Mouse (Mus musculus): Measurements from ENCODE around the gene Snrpd3.
"Not testable (repeated sequence)": the region's sequence is repeated elsewhere in the genome, so short reads cannot be mapped to it uniquely, and the experiment has no call there.

Gene Snrpd3

DNA sequence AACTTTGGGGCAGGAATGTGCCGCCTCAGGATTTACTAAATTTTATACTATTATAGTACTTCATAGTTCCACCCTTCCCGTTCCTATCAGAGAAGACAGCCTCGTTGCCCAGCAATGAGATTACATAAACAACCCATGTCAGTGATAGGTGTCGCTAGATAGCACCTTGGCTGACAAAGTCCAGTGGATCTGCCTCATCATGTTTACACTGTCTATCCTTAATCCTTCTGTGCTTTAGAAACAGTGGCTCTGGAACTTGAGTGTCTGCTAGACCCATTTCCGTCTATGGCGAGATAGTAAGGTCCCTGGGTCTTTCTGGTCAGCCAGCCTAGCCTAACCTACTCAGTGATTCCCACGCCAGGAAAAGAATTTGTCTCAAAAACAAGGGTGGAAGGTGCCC is 17.0 kb upstream of the Snrpd3 start:
- in situ Hi-C loops (cut with MboI) = no loop called here

DNA sequence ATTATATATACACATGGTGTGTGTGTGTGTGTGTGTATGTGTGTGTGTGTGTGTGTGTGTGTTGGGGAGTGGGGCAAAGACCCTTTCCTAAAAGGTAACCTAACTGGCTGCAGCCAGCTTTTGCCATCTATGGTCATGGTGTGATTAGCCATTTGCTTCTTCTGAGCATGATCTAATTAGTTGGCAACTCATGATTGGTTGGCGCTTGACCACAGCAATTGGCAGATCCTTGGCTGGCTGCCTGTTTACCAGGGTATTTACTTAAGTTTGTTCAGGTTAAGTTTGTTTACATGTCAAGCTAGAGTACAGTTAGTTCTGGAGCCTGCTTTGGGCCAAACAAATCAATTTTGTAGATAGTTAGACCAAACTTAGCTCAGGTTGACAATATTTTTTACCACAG is 15.7 kb upstream of the Snrpd3 start:
- in situ Hi-C loops (cut with MboI) = no loop called here

DNA sequence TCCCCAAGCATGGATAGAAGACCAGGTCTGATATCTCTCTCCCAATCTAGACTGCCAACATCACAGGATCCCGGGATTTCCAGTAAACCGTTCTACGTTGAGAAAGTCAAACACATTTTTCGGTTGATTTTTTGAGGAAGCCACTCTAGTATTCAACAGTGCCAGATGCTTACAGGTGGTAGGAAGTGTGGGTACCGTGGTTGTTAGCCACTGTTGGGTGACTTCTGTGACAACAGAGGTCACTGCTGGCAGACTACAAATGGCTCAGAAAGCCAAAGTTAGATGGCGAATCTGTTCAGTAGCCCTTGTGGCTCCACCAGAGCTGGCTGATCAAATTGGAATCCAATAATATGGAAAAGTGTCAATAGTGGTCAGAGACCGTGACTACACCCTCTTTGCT is 13.7 kb upstream of the Snrpd3 start:
- in situ Hi-C loops (cut with MboI) = no loop called here

GRCm38 (mm10) chr10:75504234-75505129 is 12.9 kb upstream of the Snrpd3 start:
- in situ Hi-C loops (cut with MboI) = no loop called here

DNA sequence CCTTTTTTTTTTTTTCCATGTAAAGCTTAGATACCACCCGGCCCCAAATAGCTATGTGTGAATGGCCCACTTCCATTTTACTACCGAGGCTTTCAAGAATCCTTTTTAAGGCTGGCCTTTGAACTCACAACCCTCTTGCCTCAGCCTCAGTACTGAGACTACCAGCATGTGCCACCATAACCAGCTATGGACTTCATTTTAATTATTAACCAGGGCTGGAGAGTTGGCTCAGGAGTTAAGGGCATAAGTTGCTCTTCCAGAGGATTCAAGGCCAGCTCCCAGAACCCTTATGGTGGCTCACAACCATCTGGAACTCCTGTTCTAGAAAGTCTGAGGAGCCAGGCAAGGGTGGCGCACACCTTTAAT is 12.2 kb upstream of the Snrpd3 start:
- in situ Hi-C loops (cut with MboI) = no loop called here

DNA sequence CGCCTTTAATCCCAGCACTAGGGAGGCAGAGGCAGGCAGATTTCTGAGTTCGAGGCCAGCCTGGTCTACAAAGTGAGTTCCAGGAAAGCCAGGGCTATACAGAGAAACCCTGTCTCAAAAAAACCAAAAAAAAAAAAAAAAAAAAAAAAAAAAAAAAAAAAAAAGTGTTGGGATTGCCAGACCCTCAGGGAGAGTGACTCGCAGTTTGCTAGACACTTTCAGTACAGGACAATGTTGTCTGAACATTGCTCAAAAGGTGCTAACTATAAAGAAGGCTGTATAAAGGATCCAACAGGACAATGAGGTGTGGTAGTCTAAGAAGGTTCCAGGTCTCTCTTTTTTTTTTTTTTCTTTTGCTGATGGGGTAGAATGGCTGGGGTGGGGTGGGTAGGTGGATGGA is 11.4 kb upstream of the Snrpd3 start:
- in situ Hi-C loops (cut with MboI) = not testable (repeated sequence)

DNA sequence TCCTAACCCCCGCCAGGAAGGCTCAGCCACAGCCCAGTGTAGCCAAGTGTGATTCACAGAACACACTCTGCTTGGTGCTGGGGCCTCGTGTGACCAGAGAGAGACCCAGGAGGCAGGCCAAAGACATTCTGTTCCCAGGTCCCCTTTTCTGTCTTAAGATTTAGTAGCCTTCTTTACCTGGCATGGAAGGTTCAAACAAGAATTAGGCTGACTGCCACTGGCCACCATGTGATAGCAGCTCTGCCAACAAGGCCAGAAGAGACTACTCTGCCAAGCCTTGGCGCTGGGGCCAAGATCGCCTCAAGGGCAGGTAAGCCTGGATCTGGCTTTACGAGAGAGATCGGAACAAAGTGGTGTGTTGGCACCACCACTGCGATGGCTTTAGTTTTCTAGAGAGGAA is 6.9 kb upstream of the Snrpd3 start:
- in situ Hi-C loops (cut with MboI) = no loop called here

- in situ Hi-C loops (cut with MboI) = no loop called here
Measured at GRCm38 (mm10) chr10:75511060-75511459, 6.3 kb upstream of the Snrpd3 start.

DNA sequence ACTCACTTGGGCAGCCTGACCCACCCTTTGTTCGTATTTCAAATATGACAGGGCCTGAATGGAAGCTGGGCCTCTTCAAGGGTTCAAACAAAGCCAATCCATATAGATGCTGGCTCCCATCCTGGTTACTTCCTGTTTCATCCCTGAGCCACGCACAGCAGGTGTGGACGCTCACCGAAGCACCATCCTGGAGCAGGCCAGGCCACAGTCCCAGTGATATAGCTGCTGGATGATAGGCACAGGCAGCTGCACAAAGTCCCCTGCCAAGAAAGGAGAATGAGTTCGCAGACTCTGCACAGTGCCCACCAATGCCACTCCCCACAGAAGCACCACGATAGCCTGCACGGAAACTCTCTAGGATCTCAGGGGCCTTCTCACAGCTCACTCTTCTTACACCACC is 5.5 kb upstream of the Snrpd3 start:
- in situ Hi-C loops (cut with MboI) = no loop called here

DNA sequence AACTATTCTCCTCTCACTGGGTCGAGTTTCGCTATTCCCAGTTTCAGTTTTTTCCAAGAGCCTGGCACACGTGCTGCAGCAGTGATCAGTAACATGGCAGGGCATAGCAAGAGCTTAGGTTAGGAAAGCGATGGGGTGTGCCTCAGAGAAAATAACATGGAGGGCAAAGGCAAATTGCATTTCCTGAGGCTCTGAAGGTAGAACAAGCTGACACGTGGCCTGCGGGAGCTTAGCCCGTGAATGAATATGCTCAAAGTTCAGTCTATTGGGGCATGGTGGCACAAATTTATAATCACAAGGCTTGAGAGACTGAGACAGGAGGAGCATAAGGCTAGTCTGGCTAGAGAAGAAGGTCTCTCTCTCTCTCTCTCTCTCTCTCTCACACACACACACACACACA is 4.6 kb upstream of the Snrpd3 start:
- in situ Hi-C loops (cut with MboI) = no loop called here

GRCm38 (mm10) chr10:75513306-75514067 is 3.9 kb upstream of the Snrpd3 start:
- in situ Hi-C loops (cut with MboI) = no loop called here

DNA sequence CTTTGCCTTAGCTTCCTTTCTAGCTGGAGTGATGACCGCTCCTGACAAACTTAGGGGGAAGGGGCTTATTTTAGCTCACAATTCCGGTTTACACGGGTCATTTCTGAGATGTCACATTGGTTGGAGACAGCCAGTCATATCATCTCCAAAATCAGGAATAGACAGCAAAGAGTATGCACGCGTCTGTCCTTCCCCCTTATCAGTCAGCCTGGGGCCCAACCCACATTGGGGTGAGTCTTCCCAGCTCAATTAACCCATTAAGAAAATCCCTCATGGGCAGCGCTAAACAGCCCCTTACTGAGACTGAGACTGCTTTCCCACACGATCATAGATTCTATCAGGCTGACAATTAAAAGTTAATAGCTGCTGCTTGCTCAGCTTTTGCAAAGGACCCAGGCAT is 3.0 kb upstream of the Snrpd3 start:
- in situ Hi-C loops (cut with MboI) = no loop called here

DNA sequence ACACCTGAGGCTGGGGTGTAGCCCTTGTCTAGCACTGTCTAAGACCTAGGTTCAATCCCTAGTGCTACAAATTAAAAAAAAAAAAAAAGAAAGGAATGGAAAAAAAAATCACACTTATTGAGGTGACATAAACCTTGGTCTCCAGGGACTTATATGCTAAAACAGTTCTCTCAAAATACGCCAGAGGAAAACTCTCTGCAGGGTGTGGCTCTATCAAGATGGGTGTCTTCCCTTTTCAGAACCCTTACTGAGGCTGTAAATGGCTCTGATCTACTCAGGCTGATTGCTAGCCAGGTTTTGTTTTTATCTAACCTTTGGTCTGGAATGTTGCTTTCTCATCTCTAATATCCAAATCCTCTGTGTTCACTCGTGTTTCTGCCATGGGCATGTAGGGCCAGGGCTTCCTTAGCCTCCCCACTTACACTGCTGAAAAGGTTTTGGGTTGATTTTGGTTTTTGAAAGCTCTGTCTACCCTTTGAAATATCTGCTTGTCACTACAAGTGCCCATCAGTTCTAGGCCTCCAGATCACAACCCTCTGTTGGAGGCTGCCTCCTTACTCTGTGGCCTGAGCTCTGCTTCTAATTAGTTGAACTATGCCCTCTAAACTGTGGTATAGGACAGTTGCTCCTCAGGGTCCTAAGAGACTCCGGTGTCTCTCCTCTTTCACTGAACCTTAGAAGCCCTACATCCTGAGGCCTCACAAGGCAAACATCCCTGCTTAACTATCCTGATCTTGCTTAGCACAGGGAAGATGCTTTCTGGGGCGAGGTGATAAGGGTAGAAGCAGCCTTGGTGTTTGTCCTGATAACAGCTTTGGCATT is 1.9 kb upstream of the Snrpd3 start:
- in situ Hi-C loops (cut with MboI) = no loop called here

- in situ Hi-C loops (cut with MboI) = no loop called here
Measured at GRCm38 (mm10) chr10:75516038-75516723, 1.2 kb upstream of the Snrpd3 start.

GRCm38 (mm10) chr10:75516724-75517072 is 653 bp upstream of the Snrpd3 start:
- in situ Hi-C loops (cut with MboI) = no loop called here

DNA sequence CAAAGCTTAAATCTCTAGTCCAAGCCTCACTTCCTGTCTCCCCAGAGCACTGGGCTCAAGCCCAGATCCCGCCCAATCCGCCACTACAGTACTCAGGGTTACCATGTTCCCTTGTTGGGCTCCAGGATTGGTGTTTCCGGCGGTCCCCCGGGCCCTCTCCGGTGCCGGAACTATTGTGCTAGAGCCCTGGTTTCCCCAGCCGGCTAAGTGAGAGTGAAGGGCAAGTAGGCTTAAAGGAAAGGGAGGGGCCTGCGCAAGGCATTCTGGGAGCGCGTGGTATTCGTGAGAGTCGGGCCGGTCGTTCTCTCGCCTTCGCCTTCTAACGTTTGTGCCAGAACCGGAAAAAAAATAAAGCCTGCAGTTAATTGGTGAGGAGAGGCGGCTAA is 400 bp downstream of the Snrpd3 start, which contains the start of gene Gucd1:
Gucd1 (minus strand) TSS at position 215 of the 386 bp plus-strand sequence.
- in situ Hi-C loops (cut with MboI) = no loop called here

DNA sequence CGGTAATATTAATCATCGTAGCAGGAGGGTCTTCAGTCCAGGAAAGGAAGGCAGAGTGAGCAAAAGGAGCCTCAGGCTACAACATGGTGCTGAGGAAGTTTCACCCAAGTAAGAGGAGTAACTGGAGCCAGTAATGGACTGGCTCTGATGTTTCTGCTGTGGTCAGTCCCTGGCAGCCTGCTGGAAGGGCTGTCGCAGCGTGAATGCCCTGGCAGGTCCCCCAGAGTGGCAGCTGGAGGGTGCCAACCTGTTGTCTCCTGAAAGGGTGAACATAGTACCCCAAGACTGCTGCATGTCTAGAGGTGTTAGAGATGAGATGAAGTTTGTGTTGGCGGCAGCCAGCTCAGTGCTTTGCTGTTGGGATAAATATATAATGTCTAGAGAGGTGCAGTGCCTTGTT is 3.2 kb downstream of the Snrpd3 start:
- in situ Hi-C loops (cut with MboI) = no loop called here

- in situ Hi-C loops (cut with MboI) = no loop called here
Measured at GRCm38 (mm10) chr10:75521643-75522042, 4.3 kb downstream of the Snrpd3 start.

- in situ Hi-C loops (cut with MboI) = not testable (repeated sequence)
Measured at GRCm38 (mm10) chr10:75525450-75525849, 8.1 kb downstream of the Snrpd3 start.

GRCm38 (mm10) chr10:75530322-75530721 is 13.0 kb downstream of the Snrpd3 start:
- in situ Hi-C loops (cut with MboI) = no loop called here

DNA sequence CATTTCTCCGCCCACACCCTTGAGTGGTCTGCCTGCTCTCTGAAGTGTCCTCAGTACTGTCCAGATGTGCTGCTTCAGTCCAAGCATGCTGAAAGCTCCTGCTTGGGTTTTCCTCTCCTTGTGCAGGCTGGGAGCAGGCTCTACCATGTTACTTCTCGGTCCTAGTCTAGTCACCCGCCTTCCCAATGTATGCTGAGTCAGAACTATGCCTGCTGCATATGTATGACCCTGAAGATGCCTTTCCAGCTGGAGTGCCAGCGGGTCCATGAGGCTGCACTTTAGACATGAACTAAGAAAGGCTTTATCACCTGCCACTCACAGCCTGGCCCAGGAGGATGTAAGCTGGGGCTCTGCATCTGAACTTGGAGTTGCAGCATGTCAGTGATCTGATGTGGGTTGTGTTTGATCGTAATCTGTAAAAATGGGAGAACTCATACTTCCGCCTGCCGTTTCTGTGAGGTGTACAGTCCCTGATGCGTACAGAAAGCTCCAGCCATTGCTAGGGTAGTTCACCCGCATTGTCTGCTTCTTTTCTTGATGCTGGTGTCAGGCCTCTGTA is 14.3 kb downstream of the Snrpd3 start:
- in situ Hi-C loops (cut with MboI) = no loop called here

- in situ Hi-C loops (cut with MboI) = no loop called here
Measured at GRCm38 (mm10) chr10:75534216-75534615, 16.9 kb downstream of the Snrpd3 start.

Measured in mature B cell (primary cell).